Mouse (Mus musculus): Measurements from ENCODE around the gene Insm1. TPM values are rescaled to one million over a fixed set of nuclear protein-coding genes. Genes with fewer than 3 reads are reported as not detected.

Insm1 gene
- 2.0 TPM for polyA plus RNA-seq (2015; fragmentation: Illumina TruSeq; extraction: RNeasy Lipid Tissue Mini Kit (QIAGEN cat#74804); ENCODE audit: insufficient read depth, low read depth, low replicate concordance)

DNA sequence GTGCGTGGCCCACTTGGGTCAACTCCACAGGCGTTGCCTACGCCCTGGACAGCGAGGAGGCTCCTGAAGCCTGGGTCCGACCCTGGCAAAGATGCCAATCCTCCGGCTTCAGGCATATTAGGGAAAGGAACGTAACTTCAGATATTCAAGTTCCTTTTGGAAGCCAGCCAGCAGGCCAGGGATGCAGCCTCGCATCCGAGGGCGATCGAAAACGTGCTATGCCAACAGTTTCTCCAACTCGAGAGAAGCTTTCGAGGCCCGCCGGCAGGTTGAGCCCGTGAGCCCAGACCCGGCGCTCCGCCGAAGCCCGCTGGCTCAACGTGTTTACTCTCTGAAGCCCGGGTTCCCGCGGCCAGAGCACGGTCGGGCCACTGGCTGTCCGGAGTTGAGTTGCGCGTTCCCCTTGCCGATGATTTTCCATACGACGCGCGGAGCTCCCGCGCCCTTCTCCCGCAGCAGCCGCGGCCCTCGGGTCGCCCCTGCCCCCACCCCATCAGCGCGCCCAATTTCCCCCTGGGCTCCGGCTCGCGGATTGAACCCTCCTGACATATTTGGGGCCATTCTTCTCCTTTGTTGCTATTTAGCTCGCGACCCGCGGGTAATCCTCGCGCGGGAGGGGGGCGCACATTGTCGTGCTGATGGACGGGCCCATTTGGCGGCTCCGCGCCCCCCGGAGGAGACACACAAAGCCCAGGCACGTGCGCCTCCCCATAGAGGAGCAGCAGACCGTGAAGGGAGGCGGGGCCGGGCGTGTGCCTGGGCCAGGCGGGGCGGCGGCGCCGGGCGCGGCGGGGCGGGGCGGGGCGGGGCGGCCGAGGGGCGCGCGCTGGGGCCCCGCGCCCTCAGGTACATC is at the start of gene Insm1:
Gene Insm1 (plus strand): TSS at position 846 of the 853 bp plus-strand sequence.

All from pancreas, adult 10 weeks (tissue).